Mouse (Mus musculus) MEL (cell line): ENCODE results near the gene Rab39. TPM values are rescaled to one million over a fixed set of nuclear protein-coding genes. Genes with fewer than 3 reads are reported as not detected.

Source experiments
- DNase-seq: peaks from one replicate; pipeline ENCODE4 v3.0.0; 2011; ENCODE audit warnings: low read depth, low spot score
- H3K27ac ChIP-seq: 2 replicates; pipeline ENCODE4 v1.5.1; 2012; ENCODE audit warnings: low read depth, mild to moderate bottlenecking, control low read depth, low read length, moderate library complexity; ENCODE audit not compliant: control insufficient read depth
- H3K27me3 ChIP-seq, 2 experiments: fragments of 150-350 bp in 1 of 2; sonication (generic) in 1 of 2; 2 replicates each; pipeline ENCODE4 v1.6.1; 2012; ENCODE audit warnings: low read length in 2 of 2, mild to moderate bottlenecking in 2 of 2, improper control_type of control experiment in 1 of 2, moderate library complexity in 1 of 2; ENCODE audit not compliant: insufficient read depth in 2 of 2, control insufficient read depth in 1 of 2
- H3K36me3 ChIP-seq, 2 experiments: 2 replicates each; pipeline ENCODE4 v1.6.1; 2012 to 2014; ENCODE audit warnings: low read length in 2 of 2, improper control_type of control experiment in 1 of 2, inconsistent platforms in 1 of 2, mild to moderate bottlenecking in 1 of 2; ENCODE audit not compliant: insufficient read depth in 2 of 2, control insufficient read depth in 1 of 2
- H3K4me1 ChIP-seq, 2 experiments: fragments of 150-350 bp in 1 of 2; sonication (generic) in 1 of 2; 2 replicates each; pipeline ENCODE4 v1.6.1; 2012; ENCODE audit warnings: low read length in 2 of 2, improper control_type of control experiment in 1 of 2, mild to moderate bottlenecking in 1 of 2; ENCODE audit not compliant: insufficient read depth in 2 of 2, control insufficient read depth in 1 of 2
- H3K4me3 ChIP-seq, 2 experiments: fragments of 150-350 bp in 1 of 2; sonication (generic) in 1 of 2; 2 replicates each; pipeline ENCODE4 v1.5.1; 2012; ENCODE audit warnings: low read depth in 2 of 2, low read length in 2 of 2, mild to moderate bottlenecking in 2 of 2, moderate library complexity in 2 of 2, control low read depth in 1 of 2, improper control_type of control experiment in 1 of 2; ENCODE audit not compliant: control insufficient read depth in 1 of 2, insufficient read depth in 1 of 2
- H3K79me2 ChIP-seq: 2 replicates; pipeline ENCODE4 v1.6.1; 2012; ENCODE audit warnings: mild to moderate bottlenecking, low read length, moderate library complexity; ENCODE audit not compliant: control insufficient read depth, poor library complexity, insufficient read depth
- H3K9ac ChIP-seq: 2 replicates; pipeline ENCODE4 v1.6.1; 2012; ENCODE audit warnings: low read depth, mild to moderate bottlenecking, control low read depth, low read length, moderate library complexity; ENCODE audit not compliant: control insufficient read depth, poor library complexity, severe bottlenecking
- H3K9me3 ChIP-seq: fragments of 150-350 bp; sonication (generic); replicated peaks from 2 replicates; pipeline ENCODE4 v1.6.1; 2012; ENCODE audit warnings: mild to moderate bottlenecking, low read length, improper control_type of control experiment, moderate library complexity; ENCODE audit not compliant: insufficient read depth
- BHLHE40 ChIP-seq: IDR thresholded peaks from 2 replicates; pipeline ENCODE4 v1.6.1; 2012; ENCODE audit warnings: low read depth, mild to moderate bottlenecking, inconsistent platforms, low read length, improper control_type of control experiment, borderline replicate concordance
- CHD1 ChIP-seq: IDR thresholded peaks from 2 replicates; pipeline ENCODE4 v1.6.1; 2012; ENCODE audit warnings: low read depth, mild to moderate bottlenecking, inconsistent platforms, low read length, improper control_type of control experiment
- CTCF ChIP-seq, 3 experiments: IDR thresholded peaks in 2 of 3; conservative IDR thresholded peaks in 1 of 3; 2 replicates each; pipeline ENCODE4 v1.5.1; 2011 to 2012; ENCODE audit warnings: low read length in 3 of 3, low read depth in 2 of 3, mild to moderate bottlenecking in 2 of 3, improper control_type of control experiment in 1 of 3, inconsistent platforms in 1 of 3, mixed read lengths in 1 of 3, moderate library complexity in 1 of 3; ENCODE audit not compliant: control insufficient read depth in 1 of 3, insufficient read depth in 1 of 3, poor library complexity in 1 of 3, severe bottlenecking in 1 of 3
- E2F4 ChIP-seq: IDR thresholded peaks from 2 replicates; pipeline ENCODE4 v1.6.1; 2011; ENCODE audit warnings: low read depth, low read length, improper control_type of control experiment, borderline replicate concordance
- ELF1 ChIP-seq: IDR thresholded peaks from 2 replicates; pipeline ENCODE4 v1.6.1; 2014; ENCODE audit warnings: low read depth, mild to moderate bottlenecking, inconsistent platforms, low read length, improper control_type of control experiment, moderate library complexity
- ETS1 ChIP-seq: IDR thresholded peaks from 2 replicates; pipeline ENCODE4 v1.6.1; 2012; ENCODE audit warnings: low read depth, mild to moderate bottlenecking, inconsistent platforms, low read length, improper control_type of control experiment, moderate library complexity
- GABPA ChIP-seq: IDR thresholded peaks from 2 replicates; pipeline ENCODE4 v1.6.1; 2012; ENCODE audit warnings: low read depth, mild to moderate bottlenecking, inconsistent platforms, low read length, improper control_type of control experiment, moderate library complexity
- GATA1 ChIP-seq: IDR thresholded peaks from 2 replicates; pipeline ENCODE4 v1.6.1; 2011; ENCODE audit warnings: low read depth, low read length, improper control_type of control experiment
- KAT2A ChIP-seq: conservative IDR thresholded peaks from 2 replicates; pipeline ENCODE4 v1.6.1; 2012; ENCODE audit warnings: low read depth, low read length, improper control_type of control experiment, inconsistent platforms
- MAFK ChIP-seq: IDR thresholded peaks from 2 replicates; pipeline ENCODE4 v1.6.1; 2011; ENCODE audit warnings: low read depth, mild to moderate bottlenecking, low read length, improper control_type of control experiment, borderline replicate concordance
- MAX ChIP-seq: IDR thresholded peaks from 2 replicates; pipeline ENCODE4 v1.6.1; 2011; ENCODE audit warnings: low read length, improper control_type of control experiment
- MAZ ChIP-seq: IDR thresholded peaks from 2 replicates; pipeline ENCODE4 v1.6.1; 2012; ENCODE audit warnings: low read depth, mild to moderate bottlenecking, inconsistent platforms, low read length, improper control_type of control experiment
- MXI1 ChIP-seq: IDR thresholded peaks from 2 replicates; pipeline ENCODE4 v1.6.1; 2011; ENCODE audit warnings: mild to moderate bottlenecking, low read depth, low read length, improper control_type of control experiment
- MYB ChIP-seq: IDR thresholded peaks from 2 replicates; pipeline ENCODE4 v1.6.1; 2011; ENCODE audit warnings: mild to moderate bottlenecking, low read depth, low read length, improper control_type of control experiment
- NELFE ChIP-seq: IDR thresholded peaks from 2 replicates; pipeline ENCODE4 v1.6.1; 2011; ENCODE audit warnings: low read depth, low read length, improper control_type of control experiment
- NRF1 ChIP-seq: IDR thresholded peaks from 2 replicates; pipeline ENCODE4 v1.6.1; 2014; ENCODE audit warnings: low read depth, mild to moderate bottlenecking, inconsistent platforms, low read length, improper control_type of control experiment, moderate library complexity; ENCODE audit not compliant: poor library complexity, insufficient read depth, severe bottlenecking
- POLR2AphosphoS2 ChIP-seq: IDR thresholded peaks from 2 replicates; pipeline ENCODE4 v1.6.1; 2011; ENCODE audit warnings: low read length, improper control_type of control experiment
- RAD21 ChIP-seq: IDR thresholded peaks from 2 replicates; pipeline ENCODE4 v1.6.1; 2011; ENCODE audit warnings: mild to moderate bottlenecking, low read depth, low read length, improper control_type of control experiment
- RCOR1 ChIP-seq: IDR thresholded peaks from 2 replicates; pipeline ENCODE4 v1.6.1; 2012; ENCODE audit warnings: low read depth, mild to moderate bottlenecking, inconsistent platforms, low read length, improper control_type of control experiment
- SIN3A ChIP-seq: IDR thresholded peaks from 2 replicates; pipeline ENCODE4 v1.6.1; 2012; ENCODE audit warnings: low read length, improper control_type of control experiment, inconsistent platforms
- SMC3 ChIP-seq: IDR thresholded peaks from 2 replicates; pipeline ENCODE4 v1.6.1; 2011; ENCODE audit warnings: low read depth, low read length, improper control_type of control experiment
- TAL1 ChIP-seq: IDR thresholded peaks from 2 replicates; pipeline ENCODE4 v1.6.1; 2012; ENCODE audit warnings: mild to moderate bottlenecking, inconsistent platforms, low read length, moderate library complexity, mixed read lengths
- UBTF ChIP-seq: IDR thresholded peaks from 2 replicates; pipeline ENCODE4 v1.6.1; 2012; ENCODE audit warnings: low read depth, mild to moderate bottlenecking, inconsistent platforms, low read length, improper control_type of control experiment, moderate library complexity, borderline replicate concordance; ENCODE audit not compliant: insufficient read depth
- USF2 ChIP-seq, 2 experiments: IDR thresholded peaks; 2 replicates each; pipeline ENCODE4 v1.6.1; 2011 to 2012; ENCODE audit warnings: improper control_type of control experiment in 2 of 2, low read length in 2 of 2, borderline replicate concordance in 1 of 2, inconsistent platforms in 1 of 2, low read depth in 1 of 2, mild to moderate bottlenecking in 1 of 2; ENCODE audit not compliant: insufficient read depth in 1 of 2
- ZKSCAN1 ChIP-seq: IDR thresholded peaks from 2 replicates; pipeline ENCODE4 v1.6.1; 2012; ENCODE audit warnings: low read depth, mild to moderate bottlenecking, inconsistent platforms, low read length, improper control_type of control experiment, moderate library complexity
- ZMIZ1 ChIP-seq: IDR thresholded peaks from 2 replicates; pipeline ENCODE4 v1.6.1; 2012; ENCODE audit warnings: low read depth, mild to moderate bottlenecking, inconsistent platforms, low read length, improper control_type of control experiment, moderate library complexity
- ZNF384 ChIP-seq: IDR thresholded peaks from 2 replicates; pipeline ENCODE4 v1.6.1; 2012; ENCODE audit warnings: low read depth, mild to moderate bottlenecking, inconsistent platforms, low read length, improper control_type of control experiment
- polyA plus RNA-seq, 2 experiments: library from polyadenylated mRNA; stranded (reverse) in 1 of 2; unstranded in 1 of 2; fragments of >175 nt in 1 of 2; fragments of >200 nt in 1 of 2; gene quantifications; 2 replicates each; pipeline versions ENCODE4 v1.2.1 to v1.2.4; 2012; ENCODE audit warnings: low replicate concordance in 2 of 2, low read depth in 1 of 2; ENCODE audit not compliant: insufficient read length in 2 of 2, insufficient read depth in 1 of 2, missing spikeins in 1 of 2
- total RNA-seq: library from RNA; depleted of rRNA; stranded (reverse); fragments of 300-350 nt; gene quantifications from 2 replicates; pipeline ENCODE4 v1.2.3, GENCODE M21; 2012

Rab39 gene
- total and polyA plus RNA-seq, 3 experiments = 0.10 TPM; not detected in 2

DNA sequence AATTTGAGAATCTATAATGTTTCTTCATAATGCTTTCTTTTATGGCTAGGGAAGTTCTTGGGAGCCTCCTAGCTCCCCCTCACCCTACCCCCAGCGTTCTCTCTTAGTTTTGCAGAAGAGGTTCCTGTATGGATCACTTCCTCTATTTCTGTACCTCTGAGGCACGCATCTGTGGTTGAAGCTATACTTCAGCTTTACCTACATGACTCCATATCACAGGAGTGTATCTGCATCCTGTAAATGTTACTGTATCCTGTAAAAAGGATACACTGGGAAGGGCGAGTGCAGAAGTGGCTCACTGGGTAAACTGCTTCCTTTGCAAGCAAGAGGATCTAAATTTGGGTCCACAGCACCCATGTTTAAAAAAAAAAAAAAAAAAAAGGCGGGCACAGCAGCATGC, 5.5 kb downstream of the Rab39 start:
- peak; percentile 55 for DNase-seq
- TF ChIP-seq ZKSCAN1 = no peak
- TF ChIP-seq SIN3A = no peak
- TF ChIP-seq GABPA = no peak
- no peak for TF ChIP-seq KAT2A
- TF ChIP-seq ZNF384 = no peak
- no peak for TF ChIP-seq TAL1
- no peak for TF ChIP-seq CHD1
- TF ChIP-seq ZMIZ1 = no peak
- no peak for TF ChIP-seq MAZ
- TF ChIP-seq USF2 (IDR thresholded peaks at IDR 0.05; ENCODE audit: borderline replicate concordance in 1 of 2, insufficient read depth in 1 of 2, low read depth in 1 of 2, low read length in 2 of 2) = no peak
- TF ChIP-seq MAX = no peak
- no peak for TF ChIP-seq ETS1
- TF ChIP-seq E2F4 = no peak
- no peak for TF ChIP-seq NRF1
- TF ChIP-seq MAFK = no peak
- no peak for TF ChIP-seq GATA1
- no peak for TF ChIP-seq POLR2AphosphoS2
- TF ChIP-seq CTCF (IDR thresholded peaks at IDR 0.05 in 2 of 3, conservative IDR thresholded peaks at IDR 0.05 in 1 of 3; ENCODE audit: control insufficient read depth in 1 of 3, insufficient read depth in 1 of 3, low read depth in 2 of 3, low read length in 3 of 3, poor library complexity in 1 of 3, severe bottlenecking in 1 of 3) = no peak
- no peak for TF ChIP-seq ELF1
- no peak overlapping the region for H3K9ac ChIP-seq
- H3K36me3 ChIP-seq = no peaks in the 10 kb centered on the region
- no peaks in the 10 kb centered on the region for H3K4me1 ChIP-seq
- H3K4me3 ChIP-seq = no peak overlapping the region
- H3K79me2 ChIP-seq = no peaks in the 10 kb centered on the region
- no peaks in the 10 kb centered on the region for H3K9me3 ChIP-seq
- no peaks in the 10 kb centered on the region for H3K27me3 ChIP-seq
- no peak overlapping the region for H3K27ac ChIP-seq

- no peaks in the 10 kb centered on the region for H3K27me3 ChIP-seq
- no peak for DNase-seq
- no peaks in the 10 kb centered on the region for H3K9me3 ChIP-seq
- H3K4me1 ChIP-seq = no peaks in the 10 kb centered on the region
- H3K9ac ChIP-seq = no peak overlapping the region
- no peak overlapping the region for H3K4me3 ChIP-seq
- no peaks in the 10 kb centered on the region for H3K36me3 ChIP-seq
- H3K79me2 ChIP-seq = no peaks in the 10 kb centered on the region
- no peak overlapping the region for H3K27ac ChIP-seq
- no peak for TF ChIP-seq BHLHE40
- no peak for TF ChIP-seq ELF1
- TF ChIP-seq ZKSCAN1 = no peak
- TF ChIP-seq MYB = no peak
- TF ChIP-seq MAX = no peak
- TF ChIP-seq NELFE = no peak
- no peak for TF ChIP-seq TAL1
- TF ChIP-seq GABPA = no peak
- no peak for TF ChIP-seq ZNF384
- TF ChIP-seq CHD1 = no peak
- TF ChIP-seq MAFK = no peak
- no peak for TF ChIP-seq GATA1
- no peak for TF ChIP-seq ZMIZ1
- no peak for TF ChIP-seq NRF1
- TF ChIP-seq MXI1 = no peak
- no peak for TF ChIP-seq SMC3
- no peak for TF ChIP-seq RCOR1
- TF ChIP-seq UBTF = no peak
- TF ChIP-seq RAD21 = no peak
- TF ChIP-seq, all 39 proteins: peak for 0
These were observed 10.2 kb downstream of the Rab39 start for GRCm38 (mm10) chr9:53695846-53696245.
